Mouse (Mus musculus) ES-E14 (cell line): ENCODE data around the gene Tmem266.

Source experiments
- CHD2 ChIP-seq: IDR thresholded peaks from 2 replicates; pipeline ENCODE4 v1.6.1; 2014; ENCODE audit warnings: mild to moderate bottlenecking, low read depth, low read length, inconsistent platforms
- HCFC1 ChIP-seq: IDR thresholded peaks from 2 replicates; pipeline ENCODE4 v1.6.1; 2012; ENCODE audit warnings: low read length, inconsistent platforms, borderline replicate concordance; ENCODE audit not compliant: insufficient read depth
- MAFK ChIP-seq: IDR thresholded peaks from 2 replicates; pipeline ENCODE4 v1.6.1; 2014; ENCODE audit warnings: mild to moderate bottlenecking, low read depth, low read length, inconsistent platforms; ENCODE audit not compliant: insufficient read depth
- ZC3H11A ChIP-seq: IDR thresholded peaks from 2 replicates; pipeline ENCODE4 v1.6.1; 2012; ENCODE audit warnings: low read depth, mild to moderate bottlenecking, inconsistent platforms, low read length, borderline replicate concordance

DNA sequence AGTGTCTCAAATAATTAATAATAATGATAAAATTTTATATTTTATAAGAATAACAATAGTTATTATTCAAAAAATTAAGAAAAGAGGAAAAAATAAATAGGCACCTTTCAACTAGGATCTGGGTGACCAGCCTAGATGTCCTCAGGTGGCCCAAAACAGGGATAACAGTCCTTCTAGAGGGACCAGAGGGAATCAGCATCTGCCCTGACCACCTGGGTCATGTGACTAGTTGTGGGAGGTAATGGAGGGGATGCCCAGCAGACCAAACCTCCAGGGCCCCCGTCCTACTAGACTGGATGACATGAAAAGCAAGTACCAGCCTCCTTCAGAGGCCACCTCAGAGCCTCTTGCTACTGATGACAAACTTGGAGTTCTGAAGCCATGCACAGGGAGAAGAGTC lies 122.4 kb downstream of the Tmem266 start:
- TF ChIP-seq ZC3H11A (no peak), MAFK (no peak), HCFC1 (no peak), CHD2 (no peak)
